Comparison of ENCODE assay signal across 9 mouse cellular contexts in genomic region chr16:69469024-69469780, GRCm38 (mm10).
DNase-seq lines count a peak whose midpoint lies in the region; ATAC-seq and TF ChIP-seq lines count a peak whose summit lies in the region.
"Had no signal": no experiment of that assay in that cellular context is flagged by ENCODE, and none has a peak within 500 bp of the region (broad histone marks: within the 10 kb centered on the region; RNA-seq: fewer than 3 reads in every experiment).

No protein-coding gene starts in this region.

- peak; percentile 33 for DNase-seq in left cerebral cortex, adult 11 months (ENCODE audit: low spot score)
- DNase-seq in left cerebral cortex, postnatal 4 days: no peak
- peak; percentile 13 to 23 for DNase-seq in frontal cortex, postnatal 25 days (ENCODE audit: low spot score in 2 of 2)
- DNase-seq in left cerebral cortex, postnatal 14 days (ENCODE audit: low spot score in 2 of 2): peak; percentile 50 to 69
- peak; percentile 44 for DNase-seq in right cerebral cortex, postnatal 25 days
- no peak for DNase-seq in kidney, adult 8-10 months
- DNase-seq in urinary bladder, postnatal 36 days (ENCODE audit: low spot score in 2 of 2): no peak
- no peak for DNase-seq in liver, postnatal 0 days

- H3K4me1 ChIP-seq in liver, postnatal 0 days (ENCODE audit: insufficient read depth): no peaks in the 10 kb centered on the region
- H3K4me1 ChIP-seq: megakaryocyte, embryonic 14.5 days had no signal

- H3K9ac ChIP-seq in liver, postnatal 0 days (replicated peaks): no peak overlapping the region

- no peak for TF ChIP-seq EP300 in liver, postnatal 0 days (IDR thresholded peaks at IDR 0.05; ENCODE audit: low read depth)

- no peak overlapping the region for H3K4me2 ChIP-seq in liver, postnatal 0 days (ENCODE audit: low read depth, low read length)

- H3K9me3 ChIP-seq in liver, postnatal 0 days (ENCODE audit: low read length): no peaks in the 10 kb centered on the region
- H3K9me3 ChIP-seq: megakaryocyte, embryonic 14.5 days had no signal

- no peak overlapping the region for H3K27ac ChIP-seq in liver, postnatal 0 days (ENCODE audit: low read depth)

- H3K27me3 ChIP-seq in liver, postnatal 0 days (ENCODE audit: insufficient read depth, low read length): no peaks in the 10 kb centered on the region
- H3K27me3 ChIP-seq: megakaryocyte, embryonic 14.5 days had no signal

- no peaks in the 10 kb centered on the region for H3K36me3 ChIP-seq in liver, postnatal 0 days (replicated peaks; ENCODE audit: insufficient read depth, low read length)

- ATAC-seq in liver, postnatal 0 days: no peak

- WGBS in liver, postnatal 0 days (ENCODE audit: insufficient replicate concordance): 42% methylated on average over 9 of the region's 9 CpGs

- no peak overlapping the region for H3K4me3 ChIP-seq in liver, postnatal 0 days (ENCODE audit: low read depth, low read length)
- H3K4me3 ChIP-seq: megakaryocyte, embryonic 14.5 days had no signal

- intact Hi-C loops in left cerebral cortex, postnatal 4 days (cut with DNase I): no loop called here
- intact Hi-C loops in left cerebral cortex, postnatal 14 days (cut with DNase I): no loop called here

- no peak for TF ChIP-seq CTCF in liver, postnatal 0 days (IDR thresholded peaks at IDR 0.05; ENCODE audit: low read depth)

Comparison
In these comparisons a context has a peak if more than half of its experiments do, and no peak if none do; other contexts are left out.
1. DNase-seq: peak in left cerebral cortex, adult 11 months (single experiment), frontal cortex, postnatal 25 days (2 of 2), left cerebral cortex, postnatal 14 days (2 of 2) and right cerebral cortex, postnatal 25 days (single experiment); none in left cerebral cortex, postnatal 4 days (single experiment), kidney, adult 8-10 months (0 of 2), urinary bladder, postnatal 36 days (0 of 2) and liver, postnatal 0 days (single experiment).